Mouse (Mus musculus) erythroblast, adult 5-6 weeks (primary cell): ENCODE data around the gene Fzr1. TPM values are rescaled to one million over a fixed set of nuclear protein-coding genes. Genes with fewer than 3 reads are reported as not detected.

Experiments used
- ATAC-seq: replicated peaks from 2 replicates; pipeline ENCODE4 v1.8.0; 2016; ENCODE audit warnings: moderate number of reproducible peaks, mild to moderate bottlenecking, moderate TSS enrichment, inconsistent platforms; ENCODE audit not compliant: poor library complexity, low FRiP score, severe bottlenecking
- total RNA-seq, 2 experiments: library from RNA; stranded (forward) in 1 of 2; stranded (reverse) in 1 of 2; fragments of 150-400 nt in 1 of 2; fragments of 200-764, 138-1000 nt in 1 of 2; gene quantifications; 2 replicates each; pipeline versions ENCODE4 v1.2.3 to v1.2.4; 2015 to 2017; ENCODE audit warnings: low replicate concordance in 2 of 2

The Fzr1 gene
- 286 and 325 TPM in 2 replicates for total RNA-seq (2015; ENCODE audit: low replicate concordance)
- 463 and 486 TPM in 2 replicates for total RNA-seq (2017; ENCODE audit: low replicate concordance)

DNA sequence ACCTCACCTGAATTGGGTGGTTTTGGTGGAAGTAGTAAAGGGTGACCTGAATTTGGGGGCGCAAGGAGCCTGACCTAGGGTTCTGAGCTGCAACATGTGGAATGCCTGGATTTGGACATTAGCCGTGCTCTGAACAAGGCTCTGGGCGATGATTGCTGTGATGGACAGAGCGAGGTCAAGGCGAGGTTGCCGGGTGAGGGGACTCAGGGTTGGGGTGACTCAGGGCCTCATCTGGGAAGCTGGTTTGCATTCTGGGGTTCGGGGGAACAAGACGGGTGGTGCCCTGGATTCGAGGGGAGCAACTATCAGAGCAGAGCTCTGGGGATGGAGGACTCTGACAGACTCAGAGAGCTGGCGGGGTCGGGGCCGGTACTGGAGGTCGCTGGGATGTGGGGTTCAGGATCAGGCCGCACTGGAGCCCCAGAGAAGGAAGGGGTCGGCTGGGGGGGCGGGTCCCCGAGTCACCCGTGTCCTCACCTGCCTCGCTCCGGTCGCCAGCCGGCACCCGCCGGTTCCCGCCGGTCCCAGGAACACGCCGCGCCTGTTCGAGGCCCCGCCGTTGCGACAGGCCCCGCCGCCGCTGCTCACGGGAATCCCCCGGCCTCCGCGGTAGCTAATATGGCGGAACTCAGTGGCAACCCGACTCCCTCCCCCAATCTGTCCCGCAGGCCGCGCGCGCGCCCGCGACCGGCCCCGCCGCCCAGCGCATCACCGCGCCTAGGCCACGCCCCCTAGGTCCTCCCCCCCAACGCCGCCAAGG lies at the start of gene Fzr1:
Gene Fzr1 (minus strand): TSS at position 724 of the 760 bp plus-strand sequence.
- ATAC-seq: no peak

- no peak for ATAC-seq
Measured at GRCm38 (mm10) chr10:81427804-81428506, 49.6 kb upstream of the Fzr1 start.

- ATAC-seq: no peak
Measured at GRCm38 (mm10) chr10:81427327-81427726, 49.0 kb upstream of the Fzr1 start.

DNA sequence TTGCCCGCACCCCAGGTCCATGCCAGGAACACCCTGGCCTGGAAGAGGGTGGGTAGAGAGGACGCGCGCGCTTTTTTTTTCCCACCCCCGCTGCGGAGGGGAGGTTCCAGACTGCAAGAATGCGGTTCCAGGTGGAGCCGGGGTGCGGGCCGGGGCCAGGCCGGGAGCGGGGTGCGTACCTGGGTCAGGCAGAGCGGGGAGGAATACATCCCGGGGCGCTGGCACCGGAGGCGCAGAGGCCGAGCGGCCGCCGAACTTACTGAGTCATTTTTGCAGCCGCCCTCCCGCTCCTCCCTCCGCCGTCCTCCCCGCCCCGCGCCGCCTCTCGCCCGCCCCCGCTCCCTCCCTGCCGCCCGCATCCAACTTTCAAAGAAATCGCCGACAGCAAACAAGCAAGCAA lies 48.6 kb upstream of the Fzr1 start:
- peak; percentile 61 for ATAC-seq

DNA sequence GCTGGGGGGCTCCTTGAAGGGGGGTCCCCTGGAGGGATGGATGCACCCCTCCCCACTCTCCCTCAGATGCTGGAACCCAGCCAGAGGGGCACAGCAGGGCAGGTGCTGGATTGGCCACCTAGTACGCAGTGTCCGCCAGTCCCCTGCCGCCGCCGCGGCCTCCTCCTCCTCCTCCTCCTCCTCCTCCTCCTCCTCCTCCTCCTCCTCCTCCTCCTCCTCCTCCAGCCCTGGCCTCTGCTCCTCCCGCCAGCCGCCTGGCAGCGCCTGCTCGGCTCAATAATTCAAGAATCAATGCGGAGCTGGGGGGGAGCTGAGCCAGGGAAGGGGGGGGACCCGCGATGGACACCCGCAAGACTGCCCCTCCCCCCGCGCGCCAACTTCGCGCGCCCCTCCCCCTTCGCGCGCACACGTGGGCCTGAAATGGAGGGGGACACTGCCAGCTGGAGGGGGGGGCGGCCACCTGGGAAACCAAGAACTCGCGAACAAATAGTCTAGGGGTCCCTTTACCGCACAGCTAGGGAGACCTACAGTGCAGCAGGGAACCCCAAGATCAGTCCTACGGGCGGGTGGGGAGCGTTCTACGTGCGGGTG lies 47.9 kb upstream of the Fzr1 start:
- no peak for ATAC-seq

DNA sequence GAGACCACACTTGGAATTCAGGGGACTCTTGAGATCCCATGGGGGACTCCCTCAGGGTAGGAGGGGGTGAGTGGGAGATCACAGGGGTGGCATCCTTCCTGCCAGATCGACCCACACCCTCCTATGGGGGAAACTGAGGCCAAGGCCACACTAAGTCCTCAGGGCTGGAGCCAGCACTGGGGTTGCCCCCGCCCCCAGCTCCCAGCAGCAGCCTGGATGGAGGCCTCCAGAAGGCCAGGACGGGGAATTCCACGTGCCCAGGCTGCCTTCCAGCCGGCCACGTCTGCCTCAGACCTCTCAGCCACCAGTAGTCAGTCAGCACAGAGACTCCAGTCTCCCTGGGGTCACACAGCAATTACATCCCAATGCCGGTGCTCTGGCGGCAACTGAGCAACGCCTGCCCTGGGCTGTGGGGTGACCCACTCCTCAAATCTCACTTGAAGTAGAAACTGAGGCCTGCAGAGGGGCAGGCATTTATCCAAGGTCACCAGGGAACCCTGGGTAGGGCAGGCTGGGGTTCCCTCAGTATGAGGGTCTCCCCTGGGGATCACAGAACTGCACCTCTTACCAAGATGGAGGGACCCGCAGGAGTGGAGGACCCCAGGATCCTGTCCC lies 47.0 kb upstream of the Fzr1 start:
- no peak for ATAC-seq

DNA sequence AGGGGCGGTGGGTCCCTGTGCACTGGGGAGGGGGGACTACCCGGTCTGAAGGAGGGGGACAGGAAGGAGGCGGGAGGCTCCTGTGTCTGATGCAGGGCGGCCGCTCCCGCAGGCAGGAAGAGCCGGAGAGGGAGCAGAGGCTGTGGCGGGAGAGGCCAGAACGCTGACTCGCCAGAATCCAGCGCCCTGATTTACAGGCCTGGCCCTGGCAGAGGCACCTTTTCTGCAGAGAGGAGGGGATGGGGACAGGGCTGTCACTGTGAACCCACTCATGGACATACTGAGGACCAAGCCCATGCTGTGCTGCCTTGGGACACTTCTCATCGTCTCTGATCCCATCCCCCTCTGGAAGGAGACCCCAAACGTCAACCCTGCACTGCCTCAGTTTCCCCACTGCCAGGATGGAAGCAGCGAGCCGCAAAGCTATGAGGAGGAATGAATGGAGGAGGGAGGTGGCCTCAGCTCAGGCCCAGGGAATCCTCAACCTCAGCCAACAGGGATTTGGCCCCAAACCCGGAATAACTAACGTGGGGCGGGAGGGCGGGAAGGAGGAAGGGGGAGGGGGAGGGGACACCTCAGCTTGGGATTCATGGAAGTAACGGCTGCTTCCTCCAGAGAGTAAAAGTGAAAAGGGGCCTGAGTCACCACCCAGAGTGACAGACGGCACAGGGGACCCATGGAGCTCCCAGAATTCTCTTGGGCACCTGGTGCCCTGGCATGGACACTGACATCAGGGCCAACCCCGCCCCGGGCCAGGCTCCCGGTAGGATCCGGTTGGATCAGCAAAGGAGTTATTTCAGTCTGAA lies 46.1 kb upstream of the Fzr1 start:
- ATAC-seq: no peak

- no peak for ATAC-seq
Measured at GRCm38 (mm10) chr10:81423476-81424245, 45.3 kb upstream of the Fzr1 start.

DNA sequence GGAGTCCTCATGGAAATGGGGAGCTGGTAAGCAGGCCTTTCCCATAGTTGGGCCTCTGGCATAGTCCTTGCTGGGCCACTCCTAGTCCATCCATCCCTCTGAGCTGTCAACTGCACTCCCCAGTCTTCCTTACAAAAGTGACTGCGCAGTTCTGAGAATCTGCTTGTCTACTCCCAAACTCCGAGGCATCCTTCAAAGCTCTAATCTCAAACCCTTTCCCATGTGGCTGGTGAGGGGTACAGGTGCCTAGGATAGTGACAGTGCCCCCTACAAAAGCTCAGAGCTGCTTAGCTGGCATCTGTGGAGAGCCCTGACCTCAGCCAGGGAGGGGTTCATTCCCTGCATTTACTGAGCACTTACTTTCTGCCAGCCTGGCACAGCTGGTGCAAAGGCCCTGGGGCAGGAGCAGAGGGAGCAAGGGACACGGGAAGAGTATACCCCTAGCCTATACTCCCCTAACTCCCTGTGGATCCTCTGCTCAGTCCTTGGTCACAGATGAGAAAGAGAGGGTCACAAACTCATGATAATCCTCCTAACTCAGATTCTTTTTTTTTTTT lies 44.4 kb upstream of the Fzr1 start:
- ATAC-seq: no peak

- ATAC-seq: no peak
Measured at GRCm38 (mm10) chr10:81422191-81422590, 43.9 kb upstream of the Fzr1 start.

DNA sequence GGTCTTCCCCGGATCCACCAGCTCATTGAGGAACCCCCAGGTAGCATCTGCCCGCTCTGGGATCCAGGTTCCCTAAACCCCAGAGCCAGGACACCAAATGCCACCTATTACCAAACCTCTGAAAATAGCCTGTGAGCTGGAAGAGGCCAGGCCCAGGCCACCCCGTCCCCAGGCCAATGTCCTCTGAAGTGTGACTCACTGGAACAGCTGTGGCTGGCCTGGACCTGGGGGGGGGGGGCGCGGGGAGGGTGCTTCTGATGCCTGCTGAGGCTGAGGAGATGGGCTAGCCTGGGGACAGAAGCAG lies 43.4 kb upstream of the Fzr1 start:
- no peak for ATAC-seq

DNA sequence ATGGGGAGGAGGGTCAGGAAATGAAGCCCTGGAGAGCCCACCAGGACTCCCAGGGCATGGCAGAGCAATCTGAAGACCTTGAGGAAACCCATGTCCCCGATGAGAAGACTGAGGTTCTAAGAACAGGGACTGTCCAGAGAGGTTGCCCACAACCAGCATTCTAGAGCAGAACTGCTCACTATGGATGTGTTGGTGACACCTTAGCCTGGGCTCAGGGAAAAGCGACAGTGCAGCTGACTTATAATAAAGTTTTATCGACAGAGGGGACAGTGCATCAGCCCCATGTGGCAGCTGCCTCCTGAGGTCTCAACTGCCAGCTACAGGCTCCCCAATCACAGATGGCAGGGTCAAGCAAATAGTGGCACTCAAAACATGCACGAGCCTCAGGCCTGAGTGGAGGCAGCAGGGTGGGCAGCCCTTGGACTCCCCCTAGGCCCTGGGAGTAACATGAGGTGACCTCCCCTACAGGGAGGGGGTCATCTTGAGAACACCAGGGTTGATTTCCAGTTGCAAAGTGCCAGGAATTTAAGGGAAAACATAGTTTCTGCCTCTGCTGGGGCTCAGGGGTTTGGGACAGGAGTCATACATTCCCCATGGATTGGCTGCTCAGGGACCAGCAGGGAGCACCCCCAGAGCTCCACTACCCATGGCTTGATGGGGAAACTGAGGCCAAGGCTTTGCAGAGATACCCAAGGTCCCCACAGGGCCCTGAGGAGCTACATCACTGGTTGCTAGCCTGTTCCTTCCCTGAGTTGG lies 42.9 kb upstream of the Fzr1 start:
- no peak for ATAC-seq

DNA sequence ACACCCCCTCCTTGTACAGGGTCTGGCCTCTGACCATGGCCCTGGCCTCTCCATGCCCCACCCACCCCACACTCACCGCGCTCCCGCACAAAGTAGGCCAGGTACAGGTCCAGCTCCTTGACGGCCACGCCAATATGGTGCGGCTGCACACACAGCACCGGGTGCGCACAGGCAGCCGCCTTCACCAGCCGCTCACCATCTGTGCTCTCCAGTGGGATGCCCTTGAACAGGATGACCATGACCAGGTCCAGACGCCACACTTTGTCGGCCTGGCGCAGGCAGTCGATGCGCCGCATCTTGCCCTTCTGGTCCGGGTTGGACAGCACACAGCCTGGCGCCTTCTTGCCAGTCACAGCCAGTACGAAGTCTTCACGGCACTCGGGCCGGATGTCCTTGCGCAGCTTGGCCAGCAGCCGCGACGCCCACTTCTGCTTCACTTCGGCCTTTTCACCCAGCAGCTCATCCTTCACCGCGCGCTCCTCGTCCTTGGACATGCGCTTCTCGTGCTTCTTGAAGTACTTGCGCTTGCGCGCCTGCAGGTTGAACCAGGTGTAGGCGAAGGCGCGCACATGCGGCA lies 42.0 kb upstream of the Fzr1 start:
- no peak for ATAC-seq

- no peak for ATAC-seq
Measured at GRCm38 (mm10) chr10:81419111-81419928, 41.0 kb upstream of the Fzr1 start.

- ATAC-seq: no peak
Measured at GRCm38 (mm10) chr10:81418216-81419070, 40.1 kb upstream of the Fzr1 start.
